Mouse (Mus musculus): ENCODE results near the gene Rtn2.

GRCm38 (mm10) chr7:19258336-19258735 is 24.1 kb upstream of the Rtn2 start:
- TF ChIP-seq POLR2A (IDR thresholded peaks at IDR 0.05; ENCODE audit: control insufficient read depth, extremely low read depth, insufficient read depth, low read length, poor library complexity) = no peak
- no peak for TF ChIP-seq CTCF (IDR thresholded peaks at IDR 0.05; ENCODE audit: borderline replicate concordance, control insufficient read depth, extremely low read depth, insufficient read depth, low read length, poor library complexity)

Data from thymus, adult 2 months (tissue).